ENCODE assay signal across 26 mouse cellular contexts in genomic region chr17:46505617-46506016, GRCm38 (mm10). TPM values are rescaled to one million over a fixed set of nuclear protein-coding genes. Genes with fewer than 3 reads are reported as not detected.
DNase-seq lines count a peak whose midpoint lies in the region; ATAC-seq and TF ChIP-seq lines count a peak whose summit lies in the region.
"Had no signal": no experiment of that assay in that cellular context is flagged by ENCODE, and none has a peak within 500 bp of the region (broad histone marks: within the 10 kb centered on the region; RNA-seq: fewer than 3 reads in every experiment).

No protein-coding gene starts in this region.

- H3K27me3 ChIP-seq in liver, adult 2 months (ENCODE audit: control insufficient read depth, insufficient read depth, low read length), result no peaks in the 10 kb centered on the region
- no peaks in the 10 kb centered on the region for H3K27me3 ChIP-seq in liver, postnatal 0 days (ENCODE audit: insufficient read depth, low read length)
- no peaks in the 10 kb centered on the region for H3K27me3 ChIP-seq in forebrain, embryonic 16.5 days (replicated peaks; ENCODE audit: control insufficient read depth, insufficient read depth, low read length)
- H3K27me3 ChIP-seq in embryonic facial prominence, embryonic 10.5 days (replicated peaks; ENCODE audit: low read depth, poor library complexity, severe bottlenecking), result no peaks in the 10 kb centered on the region
- H3K27me3 ChIP-seq: embryonic facial prominence, embryonic 15.5 days; limb, embryonic 12.5 days; neural tube, embryonic 15.5 days had no signal

- no peaks in the 10 kb centered on the region for H3K4me1 ChIP-seq in liver, adult 2 months (ENCODE audit: control insufficient read depth, insufficient read depth, low read length)
- H3K4me1 ChIP-seq in liver, postnatal 0 days (ENCODE audit: insufficient read depth), result no peaks in the 10 kb centered on the region
- no peaks in the 10 kb centered on the region for H3K4me1 ChIP-seq in forebrain, embryonic 16.5 days (replicated peaks; ENCODE audit: control insufficient read depth, insufficient read depth, low read length)
- H3K4me1 ChIP-seq in embryonic facial prominence, embryonic 10.5 days, result peaks cover 5% of the 10 kb centered on the region; the same call in 1 of the 2 replicates
- H3K4me1 ChIP-seq: embryonic facial prominence, embryonic 15.5 days; heart, embryonic 10.5 days; limb, embryonic 12.5 days; liver, embryonic 12.5 days; neural tube, embryonic 15.5 days had no signal

- no peaks in the 10 kb centered on the region for H3K36me3 ChIP-seq in liver, adult 2 months (ENCODE audit: control insufficient read depth, insufficient read depth, low read length)
- no peaks in the 10 kb centered on the region for H3K36me3 ChIP-seq in liver, postnatal 0 days (replicated peaks; ENCODE audit: insufficient read depth, low read length)
- H3K36me3 ChIP-seq in forebrain, embryonic 16.5 days (ENCODE audit: control insufficient read depth, insufficient read depth), result no peaks in the 10 kb centered on the region
- H3K36me3 ChIP-seq in embryonic facial prominence, embryonic 10.5 days (replicated peaks), result peaks cover 18% of the 10 kb centered on the region
- H3K36me3 ChIP-seq: liver, embryonic 12.5 days had no signal

- no peak overlapping the region for H3K9ac ChIP-seq in liver, adult 2 months (ENCODE audit: low read depth, low read length)
- H3K9ac ChIP-seq in liver, postnatal 0 days (replicated peaks), result no peak overlapping the region
- no peak overlapping the region for H3K9ac ChIP-seq in forebrain, embryonic 16.5 days (replicated peaks; ENCODE audit: low read depth, low read length)
- H3K9ac ChIP-seq: embryonic facial prominence, embryonic 15.5 days; limb, embryonic 12.5 days; liver, embryonic 12.5 days; neural tube, embryonic 15.5 days had no signal

- no peaks in the 10 kb centered on the region for H3K79me2 ChIP-seq in liver, adult 2 months (ENCODE audit: control insufficient read depth, insufficient read depth, low read length)

- no peak for TF ChIP-seq EP300 in liver, postnatal 0 days (IDR thresholded peaks at IDR 0.05; ENCODE audit: low read depth)

- WGBS in liver, adult 2 months, result 22% methylated on average over 3 of the region's 3 CpGs
- 74% methylated on average over 3 of the region's 3 CpGs for WGBS in liver, postnatal 0 days (ENCODE audit: insufficient replicate concordance)
- WGBS in forebrain, embryonic 16.5 days, result 90% methylated on average over 3 of the region's 3 CpGs
- WGBS in embryonic facial prominence, embryonic 10.5 days, result 88% methylated on average over 3 of the region's 3 CpGs

- no peak for ATAC-seq in liver, postnatal 0 days
- ATAC-seq in forebrain, embryonic 16.5 days, result no peak
- ATAC-seq: forebrain, embryonic 14.5 days; liver, embryonic 12.5 days had no signal

- DNase-seq in gastrocnemius, adult 2 months, result peak; percentile 52
- no peak for DNase-seq in gastrocnemius, postnatal 4 days (ENCODE audit: low spot score in 2 of 2)
- DNase-seq in liver, adult 2 months (ENCODE audit: extremely low read depth, low read depth, low spot score), result peak; percentile 88
- no peak for DNase-seq in liver, postnatal 0 days
- DNase-seq in kidney, adult 8-10 months, result peak; percentile 86
- DNase-seq in kidney, postnatal 36 days, result peak; percentile 88 to 89
- DNase-seq in embryonic facial prominence, embryonic 10.5 days (ENCODE audit: low spot score), result no peak
- DNase-seq: B cell, adult 2 months; cerebellum, adult 8-10 months; gastrocnemius, postnatal 36 days; layer of hippocampus, postnatal 36 days; lung, adult 2 months; lung, postnatal 14 days; thymus, adult 2 months; thymus, postnatal 4 days had no signal

- TF ChIP-seq CTCF in gastrocnemius, adult 2 months (IDR thresholded peaks at IDR 0.05), result no peak
- TF ChIP-seq CTCF in liver, adult 2 months (IDR thresholded peaks at IDR 0.05; ENCODE audit: low read depth, low read length), result 0 out of 2 replicates have a peak, but pooled peaks have one; percentile 11
- TF ChIP-seq CTCF in liver, postnatal 0 days (IDR thresholded peaks at IDR 0.05; ENCODE audit: low read depth), result no peak

- no peak overlapping the region for H3K4me3 ChIP-seq in gastrocnemius, adult 2 months
- no peak overlapping the region for H3K4me3 ChIP-seq in liver, adult 2 months (ENCODE audit: insufficient read depth, low read depth, low read length)
- H3K4me3 ChIP-seq in liver, postnatal 0 days (ENCODE audit: low read depth, low read length), result no peak overlapping the region
- H3K4me3 ChIP-seq in forebrain, embryonic 16.5 days (replicated peaks; ENCODE audit: low read length), result no peak overlapping the region
- no peak overlapping the region for H3K4me3 ChIP-seq in embryonic facial prominence, embryonic 10.5 days
- H3K4me3 ChIP-seq: embryonic facial prominence, embryonic 15.5 days; heart, embryonic 10.5 days; hindbrain, embryonic 10.5 days; limb, embryonic 12.5 days; liver, embryonic 12.5 days; neural tube, embryonic 15.5 days had no signal

- H3K9me3 ChIP-seq in liver, postnatal 0 days (ENCODE audit: low read length), result no peaks in the 10 kb centered on the region
- no peaks in the 10 kb centered on the region for H3K9me3 ChIP-seq in forebrain, embryonic 16.5 days (ENCODE audit: control insufficient read depth, low read length)
- H3K9me3 ChIP-seq in embryonic facial prominence, embryonic 10.5 days, result no peaks in the 10 kb centered on the region
- H3K9me3 ChIP-seq: embryonic facial prominence, embryonic 15.5 days; heart, embryonic 10.5 days; hindbrain, embryonic 10.5 days; limb, embryonic 12.5 days; liver, embryonic 12.5 days; neural tube, embryonic 15.5 days had no signal

- no peak overlapping the region for H3K27ac ChIP-seq in gastrocnemius, adult 2 months
- H3K27ac ChIP-seq in liver, adult 2 months (replicated peaks; ENCODE audit: insufficient read depth, low read depth, low read length), result no peak overlapping the region
- no peak overlapping the region for H3K27ac ChIP-seq in liver, postnatal 0 days (ENCODE audit: low read depth)
- H3K27ac ChIP-seq in forebrain, embryonic 16.5 days (ENCODE audit: low read length), result no peak overlapping the region
- no peak overlapping the region for H3K27ac ChIP-seq in embryonic facial prominence, embryonic 10.5 days (replicated peaks)
- H3K27ac ChIP-seq: embryonic facial prominence, embryonic 15.5 days; heart, embryonic 10.5 days; hindbrain, embryonic 10.5 days; kidney, postnatal 0 days; limb, embryonic 12.5 days; liver, embryonic 12.5 days; neural tube, embryonic 15.5 days had no signal

- intact Hi-C loops in gastrocnemius, adult 2 months (cut with DNase I), result no loop called here

- no peak for TF ChIP-seq POLR2A in liver, adult 2 months (IDR thresholded peaks at IDR 0.05; ENCODE audit: extremely low read depth, insufficient read depth, low read length)

- no peak overlapping the region for H3K4me2 ChIP-seq in liver, postnatal 0 days (ENCODE audit: low read depth, low read length)
- no peak overlapping the region for H3K4me2 ChIP-seq in forebrain, embryonic 16.5 days (ENCODE audit: low read length)
- H3K4me2 ChIP-seq: embryonic facial prominence, embryonic 15.5 days; limb, embryonic 12.5 days; liver, embryonic 12.5 days; midbrain, embryonic 11.5 days; neural tube, embryonic 15.5 days had no signal

RNA-seq across cellular contexts. Expression of gene Dnph1, which starts 9.1 kb away (rescaled TPM):
- 1 to 10 TPM; 5.2 to 5.7 TPM for total RNA-seq in gastrocnemius, adult 2 months (2021)
- total RNA-seq in gastrocnemius, postnatal 4 days (2021), result 1 to 10 TPM; 3.6 to 5.2 TPM
- 6.6 and 9.0 TPM in 2 replicates for total RNA-seq in liver, adult 2 months (2014; rRNA removed)
- 13.1 and 13.3 TPM in 2 replicates for polyA plus RNA-seq in liver, adult 2 months (2012; rRNA removed)
- 7.4 and 8.6 TPM in 2 replicates for polyA plus RNA-seq in liver, postnatal 0 days (2015; fragmentation: Nextera tagmentation; extraction: Ambion mirVana)
- polyA plus RNA-seq in forebrain, embryonic 16.5 days (2015; fragmentation: Nextera tagmentation; extraction: Ambion mirVana), result 26.0 and 26.6 TPM in 2 replicates
- 79.9 and 81.6 TPM in 2 replicates for polyA plus RNA-seq in embryonic facial prominence, embryonic 10.5 days (2016; fragmentation: Nextera tagmentation; extraction: Ambion mirVana)

RNA-seq across cellular contexts. Expression of gene Ttbk1, which starts 18.1 kb away (rescaled TPM):
- total RNA-seq in gastrocnemius, adult 2 months (2021), result under 1 TPM; 0.08 to 0.22 TPM
- 1 to 10 TPM in 1 of 2 experiments, under 1 TPM in 1; 0.60 to 1.2 TPM for total RNA-seq in gastrocnemius, postnatal 4 days (2021)
- total RNA-seq in liver, adult 2 months (2014; rRNA removed), result 0.07 and 0.18 TPM in 2 replicates
- 0.15 and 0.22 TPM in 2 replicates for polyA plus RNA-seq in liver, adult 2 months (2012; rRNA removed)
- polyA plus RNA-seq in liver, postnatal 0 days (2015; fragmentation: Nextera tagmentation; extraction: Ambion mirVana), result not detected in 2 replicates
- 5.1 and 5.6 TPM in 2 replicates for polyA plus RNA-seq in forebrain, embryonic 16.5 days (2015; fragmentation: Nextera tagmentation; extraction: Ambion mirVana)
- 0.67 and 0.80 TPM in 2 replicates for polyA plus RNA-seq in embryonic facial prominence, embryonic 10.5 days (2016; fragmentation: Nextera tagmentation; extraction: Ambion mirVana)
- total RNA-seq: MEL had no signal

RNA-seq across cellular contexts. Expression of gene Cul9, which starts 40.6 kb away (rescaled TPM):
- 10 to 100 TPM; 13.8 to 15.5 TPM for total RNA-seq in gastrocnemius, adult 2 months (2021)
- total RNA-seq in gastrocnemius, postnatal 4 days (2021), result 10 to 100 TPM; 13.5 to 15.0 TPM
- 4.1 and 5.1 TPM in 2 replicates for total RNA-seq in liver, adult 2 months (2014; rRNA removed)
- polyA plus RNA-seq in liver, adult 2 months (2012; rRNA removed), result 5.7 and 10.1 TPM in 2 replicates
- polyA plus RNA-seq in liver, postnatal 0 days (2015; fragmentation: Nextera tagmentation; extraction: Ambion mirVana), result 1.0 and 1.3 TPM in 2 replicates
- polyA plus RNA-seq in forebrain, embryonic 16.5 days (2015; fragmentation: Nextera tagmentation; extraction: Ambion mirVana), result 17.3 and 19.8 TPM in 2 replicates
- 5.2 and 6.1 TPM in 2 replicates for polyA plus RNA-seq in embryonic facial prominence, embryonic 10.5 days (2016; fragmentation: Nextera tagmentation; extraction: Ambion mirVana)

RNA-seq across cellular contexts. Expression of gene Srf, which starts 50.4 kb away (rescaled TPM):
- 10 to 100 TPM; 82.4 to 89.3 TPM for total RNA-seq in gastrocnemius, adult 2 months (2021)
- total RNA-seq in gastrocnemius, postnatal 4 days (2021), result 10 to 100 TPM; 81.5 to 84.4 TPM
- 3.4 and 5.4 TPM in 2 replicates for total RNA-seq in liver, adult 2 months (2014; rRNA removed)
- polyA plus RNA-seq in liver, adult 2 months (2012; rRNA removed), result 32.2 and 45.6 TPM in 2 replicates
- polyA plus RNA-seq in liver, postnatal 0 days (2015; fragmentation: Nextera tagmentation; extraction: Ambion mirVana), result 1.3 and 1.9 TPM in 2 replicates
- polyA plus RNA-seq in forebrain, embryonic 16.5 days (2015; fragmentation: Nextera tagmentation; extraction: Ambion mirVana), result 3.4 and 3.6 TPM in 2 replicates
- polyA plus RNA-seq in embryonic facial prominence, embryonic 10.5 days (2016; fragmentation: Nextera tagmentation; extraction: Ambion mirVana), result 5.6 and 7.0 TPM in 2 replicates

Comparison
In these comparisons a context has a peak if more than half of its experiments do, and no peak if none do; other contexts are left out.
1. DNase-seq: peak in gastrocnemius, adult 2 months (single experiment), liver, adult 2 months (single experiment), kidney, adult 8-10 months (2 of 2) and kidney, postnatal 36 days (2 of 2); none in gastrocnemius, postnatal 4 days (0 of 2), liver, postnatal 0 days (single experiment) and embryonic facial prominence, embryonic 10.5 days (single experiment).